Mouse (Mus musculus): ENCODE measurements around the gene Adcy7.

GRCm38 (mm10) chr8:88258544-88258943, 13.7 kb upstream of the Adcy7 start:
- TF ChIP-seq CTCF (IDR thresholded peaks at IDR 0.05; ENCODE audit: extremely low read depth, insufficient read length, insufficient replicate concordance, low read depth, low read length) = no peak
- no peak for TF ChIP-seq POLR2A (IDR thresholded peaks at IDR 0.05; ENCODE audit: low read depth, low read length)
